Mouse (Mus musculus): ENCODE results near the gene Chrne.
"Not testable (repeated sequence)": the region's sequence is repeated elsewhere in the genome, so short reads cannot be mapped to it uniquely, and the experiment has no call there.

The Chrne gene

DNA sequence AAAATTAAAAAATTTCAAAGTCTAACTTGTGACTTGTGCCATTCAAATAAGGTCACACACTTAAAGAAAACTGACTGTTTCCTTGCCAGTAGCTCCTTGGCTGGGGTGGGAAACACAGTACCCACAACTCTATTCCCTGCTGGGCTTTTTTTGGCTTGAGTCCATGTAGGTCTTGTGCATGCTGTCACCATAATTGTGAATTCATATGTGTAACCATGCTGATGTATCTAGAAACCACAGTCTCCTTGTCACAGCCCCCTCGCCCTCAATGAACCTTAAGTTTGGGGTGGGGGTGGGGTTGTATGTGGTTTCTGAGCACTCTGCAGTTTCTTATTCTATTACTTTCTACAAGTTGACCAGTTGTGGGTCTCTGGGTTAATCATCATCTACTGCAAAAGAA, 27.3 kb downstream of the Chrne start:
- in situ Hi-C loops (cut with MboI, MseI) = no loop called here

DNA sequence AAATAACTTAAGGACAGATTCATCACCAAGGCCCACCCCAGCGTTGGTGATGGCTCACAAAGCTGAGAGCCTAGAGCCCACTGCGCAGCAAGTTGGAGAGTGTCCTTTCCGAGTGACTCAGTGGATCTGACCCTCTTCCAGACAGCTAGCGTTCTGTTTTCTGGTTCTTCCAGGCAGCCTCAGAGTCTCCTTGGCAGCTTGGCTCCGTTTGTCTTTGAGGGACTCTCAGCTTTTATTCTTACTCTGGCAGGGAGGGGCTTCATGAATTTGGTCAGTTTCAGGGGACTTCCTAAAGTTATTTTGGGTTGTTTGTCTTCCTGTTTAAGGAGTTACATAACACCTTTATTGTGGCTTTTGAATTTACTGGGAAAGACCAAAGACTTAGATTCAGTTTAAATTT, 32.1 kb downstream of the Chrne start:
- in situ Hi-C loops (cut with MboI, MseI) = no loop called here

DNA sequence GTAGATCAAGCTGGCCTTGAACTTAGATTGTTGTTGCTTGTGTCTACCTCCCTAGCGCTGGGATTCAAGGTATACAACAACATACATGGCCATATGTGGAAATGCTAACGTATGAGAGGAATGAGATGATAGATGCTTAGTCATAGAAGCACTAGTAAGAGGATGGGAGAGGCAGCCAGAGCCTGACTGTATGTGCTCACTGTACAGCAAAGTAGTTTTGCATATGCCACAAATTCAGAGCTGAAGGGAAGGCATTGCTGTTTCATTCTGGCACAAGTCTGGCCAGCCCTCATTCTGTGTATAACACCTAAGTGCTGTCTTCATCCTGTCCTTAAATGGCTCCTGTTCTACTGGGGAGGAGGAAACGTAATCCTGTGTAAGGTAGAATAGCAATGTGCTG, 32.8 kb downstream of the Chrne start:
- in situ Hi-C loops (cut with MboI, MseI) = no loop called here

DNA sequence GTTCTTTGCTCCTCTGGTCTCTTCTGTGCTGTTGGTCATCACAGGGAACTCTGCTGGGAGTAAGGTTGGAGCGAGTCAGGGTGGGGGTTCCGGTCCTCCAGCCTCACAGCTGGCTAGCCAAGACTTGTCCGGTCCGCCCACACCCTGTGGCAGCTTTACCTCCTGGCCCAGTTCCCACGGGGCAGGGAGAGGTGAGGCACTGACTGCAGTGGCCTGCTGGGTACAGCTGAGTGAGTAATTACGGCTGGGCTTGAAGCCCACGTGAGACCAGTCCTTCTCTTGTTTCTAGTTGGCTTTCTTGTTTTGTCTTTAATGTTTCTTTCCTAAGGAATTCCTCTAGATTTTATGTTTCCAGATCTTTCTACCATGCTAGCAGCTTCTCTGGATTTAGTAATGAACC, 33.6 kb downstream of the Chrne start:
- in situ Hi-C loops (cut with MboI, MseI) = no loop called here

DNA sequence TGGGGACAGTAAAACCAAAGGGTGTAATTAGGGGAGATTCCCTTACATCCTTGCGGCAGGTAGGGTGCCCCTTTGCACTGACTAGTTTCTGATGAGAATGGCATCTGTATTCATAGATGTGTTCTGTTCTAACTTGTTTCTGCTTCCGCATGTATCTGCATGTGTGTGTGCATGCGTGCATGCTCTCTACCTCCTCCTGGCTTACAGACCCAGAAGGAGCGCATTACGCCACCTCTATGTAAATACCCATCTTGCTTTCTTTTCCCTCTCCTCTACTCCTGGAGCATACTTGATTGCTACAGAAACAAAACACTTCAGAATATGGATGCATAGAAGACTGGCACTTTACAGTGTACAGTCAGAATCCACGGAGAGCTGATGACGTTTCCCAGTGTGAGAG, 35.2 kb downstream of the Chrne start:
- in situ Hi-C loops (cut with MboI, MseI) = no loop called here

DNA sequence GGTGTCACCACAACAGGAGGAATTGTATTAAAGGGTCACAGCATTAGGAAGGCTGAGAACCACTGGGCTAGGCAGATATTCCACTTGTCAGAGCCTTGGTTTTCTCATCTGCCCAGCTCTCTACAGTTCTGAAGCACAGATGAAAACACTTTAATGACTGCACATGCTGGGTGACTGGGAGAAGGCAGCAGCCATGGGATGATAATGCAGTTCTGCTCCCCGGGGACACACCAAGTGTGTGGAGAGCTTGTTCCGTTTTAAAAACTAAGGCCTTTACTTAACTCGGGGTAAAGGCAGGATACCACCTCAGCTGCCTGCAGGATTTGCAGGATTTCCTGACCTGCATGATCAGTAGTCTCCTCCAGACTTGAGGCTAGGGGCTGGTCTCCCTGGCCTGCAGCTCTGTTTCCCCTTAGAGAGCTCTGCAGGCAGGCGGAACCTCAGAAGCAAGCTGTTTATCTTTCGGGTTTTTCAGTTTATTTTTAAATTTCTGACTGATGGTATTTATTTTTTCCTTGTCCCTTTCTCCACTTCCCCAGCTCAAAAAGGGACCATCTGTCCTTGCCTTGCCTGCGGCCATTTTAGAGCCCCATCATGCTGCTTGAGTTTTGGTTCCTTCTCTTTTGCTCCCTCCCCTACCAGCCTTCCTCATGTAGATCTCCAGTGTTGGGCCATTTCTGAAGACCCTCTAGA, 35.8 kb downstream of the Chrne start:
- in situ Hi-C loops (cut with MboI, MseI) = no loop called here

DNA sequence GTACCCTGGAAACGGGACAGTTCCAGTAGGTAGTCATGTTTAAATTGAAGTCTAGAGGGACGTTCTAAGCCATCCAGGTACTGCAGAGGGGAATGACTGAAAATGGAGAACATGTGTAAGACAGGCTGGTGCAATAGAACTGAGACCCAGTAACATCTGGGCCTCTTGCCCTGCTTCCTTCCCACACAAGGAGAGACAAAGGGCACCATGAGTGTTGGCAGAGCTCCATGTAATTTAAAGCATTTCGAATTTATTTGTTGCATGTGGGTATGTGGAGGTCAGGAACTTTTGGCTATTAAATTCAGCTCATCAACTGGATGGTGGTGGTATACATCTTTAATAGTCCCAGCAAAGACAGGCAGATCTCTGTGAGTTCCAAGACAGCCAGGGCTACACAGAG, 36.8 kb downstream of the Chrne start:
- in situ Hi-C loops (cut with MboI, MseI) = no loop called here

DNA sequence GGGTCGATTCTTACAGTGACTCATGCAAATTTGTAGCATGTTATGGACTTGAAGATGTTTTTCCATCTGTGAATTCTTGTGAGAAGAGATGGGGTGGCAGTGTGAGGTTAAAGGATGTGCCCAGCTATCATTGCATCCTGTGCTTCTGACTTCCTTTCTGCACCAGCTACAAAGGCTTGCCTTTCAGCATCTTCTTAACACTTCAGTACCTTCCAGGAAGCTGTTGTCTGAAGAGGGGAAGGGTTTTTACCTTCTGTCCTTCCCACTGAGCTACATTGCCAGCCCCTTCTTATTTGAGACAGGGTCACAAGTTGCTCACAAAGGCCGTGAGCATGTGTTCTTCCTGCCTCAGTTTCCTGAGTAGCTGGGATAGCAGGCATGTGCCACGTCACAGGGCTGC, 38.1 kb downstream of the Chrne start:
- in situ Hi-C loops (cut with MboI, MseI) = no loop called here

DNA sequence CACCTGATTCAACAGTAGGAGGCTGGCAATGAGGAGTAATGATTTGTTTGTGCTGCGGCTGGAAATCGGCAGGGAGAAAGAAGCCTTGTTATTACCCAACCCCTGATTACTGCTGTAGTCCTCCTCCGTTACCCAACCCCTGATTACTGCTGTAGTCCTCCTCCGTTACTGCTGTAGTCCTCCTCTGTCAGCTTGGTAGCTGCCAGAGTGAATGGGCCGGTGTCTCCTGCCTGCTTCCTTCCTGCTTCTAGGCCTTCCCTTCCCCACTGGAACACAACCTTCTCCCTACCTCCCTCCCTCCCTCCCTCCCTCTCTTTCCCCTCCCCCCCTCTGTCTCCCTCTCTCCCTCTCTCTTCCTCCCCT, 38.7 kb downstream of the Chrne start:
- in situ Hi-C loops (cut with MboI, MseI) = no loop called here

DNA sequence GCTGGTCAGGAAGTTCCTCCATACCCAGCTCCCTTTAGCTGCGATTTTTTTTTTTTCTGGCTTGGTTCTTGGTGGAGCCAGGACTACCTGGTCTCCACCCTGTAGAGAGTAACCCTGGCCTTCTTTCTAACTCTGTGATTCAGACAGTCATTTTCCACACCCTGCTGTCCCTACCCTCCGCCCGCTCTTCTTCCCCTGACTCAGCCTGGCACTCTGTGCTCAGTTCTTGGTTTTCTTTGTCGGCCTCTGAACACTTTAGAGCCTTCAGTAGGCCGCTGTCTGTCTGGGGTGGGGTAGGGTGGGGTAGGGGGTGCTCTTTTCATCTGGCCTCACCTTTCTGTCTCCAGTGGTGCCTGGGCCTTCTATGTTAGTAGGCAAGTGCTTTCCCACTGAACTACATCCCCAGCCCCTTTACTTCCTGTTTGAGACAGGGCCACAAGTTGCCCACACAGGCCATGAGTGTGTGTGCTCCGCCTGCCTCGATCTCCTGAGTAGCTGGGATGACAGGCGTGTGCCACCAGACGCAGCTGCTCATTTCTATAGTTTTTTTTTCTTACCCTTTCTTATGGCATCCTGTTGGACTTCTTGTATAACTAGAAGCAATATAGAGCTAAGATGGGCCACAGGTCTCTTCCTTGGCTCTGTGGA, 39.2 kb downstream of the Chrne start:
- in situ Hi-C loops (cut with MboI, MseI) = no loop called here

DNA sequence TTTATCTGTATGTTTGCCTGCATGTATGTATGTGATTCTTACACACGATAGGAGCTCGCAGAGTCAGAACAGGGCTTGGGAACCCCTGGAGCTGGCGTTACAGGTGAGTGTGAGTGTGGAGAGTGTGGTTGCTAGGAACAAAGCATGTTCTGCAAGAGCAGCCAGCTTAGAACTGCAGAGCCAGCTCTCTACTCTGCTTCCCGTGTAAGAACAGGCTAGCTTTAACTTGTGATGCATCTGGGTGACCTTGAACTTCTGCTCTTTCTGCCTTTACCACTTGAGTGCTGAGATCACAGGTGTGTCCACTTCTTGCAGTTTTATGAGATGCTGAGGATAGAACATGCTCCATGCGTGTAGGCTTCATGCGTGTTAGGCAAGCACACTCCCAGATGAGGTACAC, 40.1 kb downstream of the Chrne start:
- in situ Hi-C loops (cut with MboI, MseI) = no loop called here

DNA sequence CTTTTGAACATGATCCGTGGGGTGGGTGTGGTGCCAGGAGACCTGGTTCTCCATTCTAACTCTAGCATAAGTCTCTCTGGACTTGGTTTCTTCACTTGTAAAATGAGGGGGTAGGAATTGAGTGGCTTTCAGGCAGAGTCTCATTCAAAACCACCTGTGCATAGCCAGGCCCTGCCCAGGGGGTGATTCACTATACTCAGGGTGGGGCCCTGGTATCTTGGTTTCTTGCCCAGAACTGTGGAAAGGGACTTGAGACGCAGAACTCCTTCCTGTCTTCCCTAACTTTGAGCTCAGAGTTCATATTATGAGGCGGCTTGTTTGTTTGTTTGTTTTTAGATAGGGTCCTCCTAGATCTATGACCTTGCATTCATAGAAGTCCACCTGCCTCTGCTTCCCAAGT, 41.8 kb downstream of the Chrne start:
- in situ Hi-C loops (cut with MboI, MseI) = no loop called here

DNA sequence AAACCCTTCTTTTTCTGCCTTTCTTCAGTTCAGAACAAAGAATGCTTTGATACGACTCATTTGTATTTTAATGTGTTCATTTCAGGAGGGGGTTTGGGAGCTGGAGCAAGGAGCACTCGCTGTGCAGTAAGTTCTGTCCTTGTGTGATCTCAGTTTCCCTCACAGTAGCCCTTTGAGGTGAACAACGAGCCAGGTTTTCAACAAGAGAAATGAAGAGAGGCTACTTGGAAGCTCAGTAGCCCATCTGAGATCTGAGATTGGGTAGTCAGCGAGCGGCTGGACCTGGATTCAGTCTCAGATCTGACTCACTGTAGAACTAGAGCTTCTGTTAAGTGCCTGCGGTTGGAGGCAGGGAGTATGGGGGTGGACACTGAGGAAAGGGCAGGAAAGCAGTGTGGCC, 45.1 kb downstream of the Chrne start:
- in situ Hi-C loops (cut with MboI, MseI) = no loop called here

DNA sequence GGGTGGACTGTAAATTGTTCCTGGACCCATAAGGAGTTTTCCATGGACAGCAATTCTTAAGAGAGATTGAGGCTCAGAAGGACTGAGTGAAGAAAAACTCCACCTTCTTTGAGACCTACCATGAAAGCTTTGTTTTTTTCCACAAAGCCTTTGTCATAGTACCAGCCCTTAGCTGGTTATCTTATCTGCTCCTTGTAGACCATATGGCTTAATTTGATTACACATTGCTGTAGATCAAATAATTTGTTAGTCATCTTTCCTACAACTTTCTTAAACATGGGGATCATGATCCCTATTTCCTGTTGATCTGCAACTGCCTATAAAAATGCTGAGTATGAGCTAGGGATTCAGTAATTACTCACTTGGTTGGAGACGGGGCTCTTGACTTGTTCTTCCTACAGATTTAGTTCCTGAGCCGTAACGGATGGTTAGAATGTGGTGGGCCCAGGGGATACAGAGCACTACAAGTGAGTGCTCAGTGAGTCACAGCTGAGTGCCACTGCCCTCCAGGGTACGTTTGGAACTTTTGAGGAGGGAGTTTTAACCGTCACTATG, 46.6 kb downstream of the Chrne start:
- in situ Hi-C loops (cut with MboI, MseI) = no loop called here

DNA sequence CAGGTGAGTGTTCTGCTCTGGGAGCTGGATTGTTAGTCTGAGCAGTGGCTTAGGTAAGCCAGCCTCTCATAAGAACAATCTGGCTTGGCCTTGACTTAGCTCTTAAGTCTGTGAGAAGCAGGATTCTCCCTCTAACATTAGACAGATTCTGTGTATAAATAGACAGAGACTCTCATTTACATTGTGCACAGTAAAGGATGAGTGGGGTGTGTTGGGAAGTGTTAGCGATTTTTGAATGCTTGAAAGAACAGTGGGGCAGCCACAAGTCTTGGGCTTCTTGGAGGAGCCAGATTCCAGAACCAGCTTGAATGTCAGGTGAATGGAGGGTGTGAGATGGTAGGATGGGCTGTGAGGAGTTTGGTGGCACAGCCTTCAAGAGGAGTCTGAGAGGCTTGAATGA, 47.4 kb downstream of the Chrne start:
- in situ Hi-C loops (cut with MboI, MseI) = no loop called here

DNA sequence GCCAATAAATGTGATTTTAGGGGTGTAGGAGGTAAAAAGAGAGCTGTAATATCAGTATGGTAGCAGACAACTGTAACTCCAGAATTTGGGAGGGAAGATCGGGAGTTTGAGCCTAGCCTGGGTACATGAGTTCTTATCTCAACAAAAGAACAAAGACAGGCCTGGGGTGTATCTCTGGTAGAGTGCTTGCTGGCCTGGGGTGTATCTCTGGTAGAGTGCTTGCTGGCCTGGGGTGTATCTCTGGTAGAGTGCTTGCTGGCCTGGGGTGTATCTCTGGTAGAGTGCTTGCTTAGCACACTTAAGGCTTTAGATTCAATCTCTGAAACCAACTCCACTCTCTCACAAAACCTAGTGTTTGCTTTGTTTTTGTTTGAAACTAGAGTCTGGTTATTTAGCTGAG, 48.4 kb downstream of the Chrne start:
- in situ Hi-C loops (cut with MboI, MseI) = not testable (repeated sequence)

DNA sequence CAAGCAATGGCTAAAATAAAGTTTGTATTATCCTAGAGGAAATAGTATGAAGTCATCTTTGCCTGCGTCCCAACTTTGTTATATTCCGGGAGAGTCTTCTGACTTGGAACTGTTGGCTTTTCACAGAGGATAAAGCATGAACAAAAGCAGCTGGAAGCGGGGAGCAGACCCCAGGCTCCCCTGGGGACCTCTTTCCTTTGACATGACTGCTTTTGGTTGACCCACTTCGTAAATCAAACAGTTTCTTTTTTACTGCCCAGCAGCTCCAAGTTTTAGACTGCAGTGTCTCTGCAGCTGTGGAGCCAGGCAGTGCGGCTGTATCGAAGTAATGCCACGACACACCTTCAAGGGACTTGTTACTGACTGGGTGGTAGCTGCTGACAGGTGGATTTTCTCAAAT, 52.4 kb downstream of the Chrne start:
- in situ Hi-C loops (cut with MboI, MseI) = loop anchor here (5.0 kb wide), 1 partner anchor 36 kb away; no protein-coding TSS in a partner anchor
